Mouse (Mus musculus) heart, adult 2 months (tissue): ENCODE results near the gene Alb.

ENCODE experiments used
- CTCF ChIP-seq: fragments of 200-600 bp; IDR thresholded peaks from 2 replicates; pipeline ENCODE4 v1.8.1; 2022; ENCODE audit warnings: antibody characterized with exemption, mild to moderate bottlenecking, moderate library complexity
- EP300 ChIP-seq: fragments of 200-500 bp; IDR thresholded peaks from 2 replicates; pipeline ENCODE4 v1.6.1; 2011; ENCODE audit warnings: low read depth, low read length, control low read depth; ENCODE audit not compliant: insufficient read depth
- POLR2A ChIP-seq: fragments of 200-500 bp; IDR thresholded peaks from 2 replicates; pipeline ENCODE4 v1.6.1; 2011; ENCODE audit warnings: mild to moderate bottlenecking, low read depth, low read length, control low read depth; ENCODE audit not compliant: insufficient read depth

DNA sequence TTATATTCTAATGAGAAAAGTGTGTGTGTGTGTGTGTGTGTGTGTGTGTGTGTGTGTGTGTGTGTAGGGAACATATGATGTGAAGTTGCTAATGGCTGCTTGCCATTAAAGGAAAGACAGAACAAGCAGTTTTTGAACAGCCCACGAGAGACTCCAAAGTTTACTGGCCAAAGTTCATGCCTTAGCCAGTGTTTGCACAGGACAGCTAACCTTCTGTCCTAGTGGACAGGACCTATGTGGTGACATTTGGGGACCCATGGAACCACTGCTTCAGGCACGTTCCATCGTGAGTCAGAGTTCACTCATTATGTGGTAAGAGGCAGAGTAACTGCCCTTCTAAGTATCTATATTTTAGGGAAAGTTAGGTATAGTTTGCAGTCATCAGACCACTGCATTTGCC is 13.1 kb upstream of the Alb start:
- TF ChIP-seq POLR2A (no peak), EP300 (no peak), CTCF (no peak)
